Mouse (Mus musculus): Measurements from ENCODE around the gene Pde7b. TPM values are rescaled to one million over a fixed set of nuclear protein-coding genes. Genes with fewer than 3 reads are reported as not detected.

Gene Pde7b
- polyA plus RNA-seq, 1 experiment from 2014 or later: 5.2 TPM

DNA sequence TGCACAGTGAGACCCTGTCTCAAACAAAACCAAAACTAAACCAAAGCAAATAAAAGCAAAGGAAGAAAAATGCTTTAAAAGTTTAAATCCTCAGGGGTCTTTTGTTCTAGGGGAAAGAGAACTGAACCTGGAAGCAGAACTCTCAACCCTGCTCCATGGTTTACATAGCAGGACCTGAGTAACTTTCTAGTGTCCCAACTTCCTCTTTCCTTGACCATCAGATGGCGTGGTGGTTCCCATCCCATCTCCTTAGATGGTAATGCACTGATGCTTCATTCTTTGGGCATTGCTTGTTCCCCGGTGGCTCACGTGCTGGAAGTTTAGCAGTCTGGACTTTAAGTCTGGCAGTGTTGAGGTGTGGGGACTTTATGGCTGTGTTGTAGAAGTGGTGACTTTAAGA, 343.5 kb downstream of the Pde7b start:
- H3K9ac ChIP-seq (ENCODE audit: low read depth, low read length): no peak overlapping the region
- no peaks in the 10 kb centered on the region for H3K9me3 ChIP-seq (ENCODE audit: control insufficient read depth, low read length)
- H3K27me3 ChIP-seq (ENCODE audit: control insufficient read depth, insufficient read depth, low read length): no peaks in the 10 kb centered on the region
- WGBS: 73% methylated on average over 3 of the region's 3 CpGs
- no peak overlapping the region for H3K27ac ChIP-seq (ENCODE audit: low read depth, low read length)
- no peak overlapping the region for H3K4me3 ChIP-seq (ENCODE audit: low read length)
- no peak overlapping the region for H3K4me2 ChIP-seq (replicated peaks; ENCODE audit: low read depth, low read length)
- ATAC-seq (ENCODE audit: low FRiP score, low TSS enrichment): no peak
- no peaks in the 10 kb centered on the region for H3K4me1 ChIP-seq (ENCODE audit: control insufficient read depth, insufficient read depth, low read length)
- H3K36me3 ChIP-seq (ENCODE audit: control insufficient read depth, insufficient read depth, low read length): no peaks in the 10 kb centered on the region

DNA sequence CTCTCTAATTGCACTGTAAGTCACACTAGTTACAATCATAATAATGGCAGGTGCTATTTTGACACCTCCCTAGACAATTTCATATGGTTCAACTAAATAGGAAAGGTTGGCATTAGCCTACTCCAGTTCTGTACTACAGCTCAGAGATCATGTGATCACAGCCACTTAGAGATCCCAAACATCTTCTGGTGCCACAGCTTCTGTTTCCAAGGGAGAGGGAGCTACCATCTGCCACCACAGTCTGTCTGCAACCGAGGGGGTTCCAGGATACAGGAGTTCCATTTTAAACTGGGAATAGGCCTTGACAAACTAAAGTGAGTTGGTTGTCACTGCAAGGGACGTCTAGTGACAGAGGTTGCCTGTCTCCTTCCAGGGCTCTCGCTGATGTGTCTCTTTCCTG, 344.1 kb downstream of the Pde7b start:
- no peaks in the 10 kb centered on the region for H3K4me1 ChIP-seq (ENCODE audit: control insufficient read depth, insufficient read depth, low read length)
- WGBS: 86% methylated on average over 3 of the region's 3 CpGs
- no peaks in the 10 kb centered on the region for H3K36me3 ChIP-seq (ENCODE audit: control insufficient read depth, insufficient read depth, low read length)
- no peaks in the 10 kb centered on the region for H3K27me3 ChIP-seq (ENCODE audit: control insufficient read depth, insufficient read depth, low read length)
- H3K4me2 ChIP-seq (replicated peaks; ENCODE audit: low read depth, low read length): no peak overlapping the region
- no peak overlapping the region for H3K9ac ChIP-seq (ENCODE audit: low read depth, low read length)
- H3K27ac ChIP-seq (ENCODE audit: low read depth, low read length): no peak overlapping the region
- no peaks in the 10 kb centered on the region for H3K9me3 ChIP-seq (ENCODE audit: control insufficient read depth, low read length)
- ATAC-seq (ENCODE audit: low FRiP score, low TSS enrichment): no peak
- no peak overlapping the region for H3K4me3 ChIP-seq (ENCODE audit: low read length)

DNA sequence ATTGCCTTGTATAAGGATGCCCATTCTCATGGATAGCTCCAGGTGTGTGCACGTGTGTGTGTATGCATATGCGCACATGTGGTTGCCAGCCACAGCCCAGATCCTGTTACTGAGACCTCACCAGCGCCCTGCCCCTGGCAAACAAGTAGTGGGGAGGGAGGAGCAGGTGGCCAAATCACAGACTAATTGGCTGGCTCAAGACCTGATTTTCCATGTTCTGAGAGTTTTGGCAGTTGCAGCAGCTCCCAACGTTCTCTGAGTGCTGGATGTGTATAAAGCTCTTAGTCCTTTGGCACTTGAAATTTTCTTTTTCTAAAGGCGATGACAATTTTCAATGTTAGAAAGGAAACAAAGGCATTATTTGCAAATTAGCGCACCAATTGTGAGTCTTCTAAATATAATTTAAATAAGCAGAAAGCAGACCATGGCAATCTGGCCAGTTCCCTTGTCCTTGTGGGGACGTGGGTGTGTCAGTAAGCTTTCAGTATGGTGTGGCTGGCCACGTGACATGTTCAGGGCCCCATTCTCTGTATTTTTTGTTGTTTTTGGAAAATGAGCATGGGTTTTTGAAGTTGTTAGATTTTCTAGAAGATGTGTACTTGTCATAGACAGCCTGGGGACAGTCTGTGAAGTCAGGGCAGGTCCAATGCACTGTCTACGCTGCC, 345.7 kb downstream of the Pde7b start:
- WGBS: 80% methylated on average over 9 of the region's 9 CpGs

DNA sequence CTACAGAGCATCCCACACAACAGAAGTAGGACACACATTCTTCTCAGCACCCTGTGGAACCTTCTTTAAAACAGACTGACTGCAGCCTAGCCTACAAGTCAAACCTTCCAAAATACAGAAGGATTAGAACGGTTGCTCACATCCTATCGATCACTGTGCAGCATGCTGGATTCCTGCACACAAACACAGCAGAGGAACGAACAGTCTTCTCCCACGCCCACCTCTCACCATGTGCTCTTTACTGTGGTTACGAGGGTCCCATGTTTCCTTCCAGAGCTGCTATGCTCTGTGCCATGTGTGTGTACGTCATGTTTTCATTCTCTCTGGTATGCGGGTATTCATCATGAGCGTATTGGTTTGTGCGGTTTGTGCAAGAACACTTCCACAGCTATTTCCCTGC, 347.3 kb downstream of the Pde7b start:
- WGBS: 93% methylated on average over 9 of the region's 9 CpGs
- no peaks in the 10 kb centered on the region for H3K27me3 ChIP-seq (ENCODE audit: control insufficient read depth, insufficient read depth, low read length)
- H3K9ac ChIP-seq (ENCODE audit: low read depth, low read length): no peak overlapping the region
- no peak overlapping the region for H3K27ac ChIP-seq (ENCODE audit: low read depth, low read length)
- H3K9me3 ChIP-seq (ENCODE audit: control insufficient read depth, low read length): no peaks in the 10 kb centered on the region
- no peaks in the 10 kb centered on the region for H3K4me1 ChIP-seq (ENCODE audit: control insufficient read depth, insufficient read depth, low read length)
- H3K4me3 ChIP-seq (ENCODE audit: low read length): no peak overlapping the region
- no peaks in the 10 kb centered on the region for H3K36me3 ChIP-seq (ENCODE audit: control insufficient read depth, insufficient read depth, low read length)
- no peak overlapping the region for H3K4me2 ChIP-seq (replicated peaks; ENCODE audit: low read depth, low read length)
- ATAC-seq (ENCODE audit: low FRiP score, low TSS enrichment): no peak

More for the DNA sequence above, 345.7 kb downstream of the Pde7b start:
- no peaks in the 10 kb centered on the region for H3K27me3 ChIP-seq (ENCODE audit: control insufficient read depth, insufficient read depth, low read length)
- H3K36me3 ChIP-seq (ENCODE audit: control insufficient read depth, insufficient read depth, low read length): no peaks in the 10 kb centered on the region
- H3K27ac ChIP-seq (ENCODE audit: low read depth, low read length): no peak overlapping the region
- H3K4me1 ChIP-seq (ENCODE audit: control insufficient read depth, insufficient read depth, low read length): no peaks in the 10 kb centered on the region
- H3K4me2 ChIP-seq (replicated peaks; ENCODE audit: low read depth, low read length): no peak overlapping the region
- no peak overlapping the region for H3K4me3 ChIP-seq (ENCODE audit: low read length)
- ATAC-seq (ENCODE audit: low FRiP score, low TSS enrichment): no peak
- H3K9ac ChIP-seq (ENCODE audit: low read depth, low read length): no peak overlapping the region
- H3K9me3 ChIP-seq (ENCODE audit: control insufficient read depth, low read length): no peaks in the 10 kb centered on the region

DNA sequence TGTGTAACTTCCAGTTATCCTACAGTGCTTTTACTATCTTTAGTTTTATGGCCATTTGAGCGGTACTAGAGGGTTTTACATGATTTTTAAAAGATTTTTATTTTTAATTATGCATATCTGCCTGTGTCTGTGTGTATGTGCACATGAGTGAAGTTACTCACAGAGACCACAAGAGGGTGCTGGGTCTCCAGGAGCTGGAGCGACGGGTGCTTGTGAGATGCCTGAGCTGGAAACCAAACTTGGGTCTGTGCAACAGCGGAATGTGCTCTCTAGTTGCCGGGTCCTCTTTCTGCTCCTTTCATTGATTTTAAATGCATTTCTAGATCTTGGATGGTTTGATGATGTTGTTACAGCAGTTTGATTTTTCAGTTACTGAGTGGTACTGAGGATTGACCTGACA, 352.8 kb downstream of the Pde7b start:
- no peak overlapping the region for H3K9ac ChIP-seq (ENCODE audit: low read depth, low read length)
- H3K4me1 ChIP-seq (ENCODE audit: control insufficient read depth, insufficient read depth, low read length): no peaks in the 10 kb centered on the region
- no peak overlapping the region for H3K4me3 ChIP-seq (ENCODE audit: low read length)
- no peak overlapping the region for H3K4me2 ChIP-seq (replicated peaks; ENCODE audit: low read depth, low read length)
- H3K9me3 ChIP-seq (ENCODE audit: control insufficient read depth, low read length): no peaks in the 10 kb centered on the region; the same call in 1 of the 2 replicates
- no peak overlapping the region for H3K27ac ChIP-seq (ENCODE audit: low read depth, low read length)
- no peaks in the 10 kb centered on the region for H3K27me3 ChIP-seq (ENCODE audit: control insufficient read depth, insufficient read depth, low read length)
- ATAC-seq (ENCODE audit: low FRiP score, low TSS enrichment): no peak
- no peaks in the 10 kb centered on the region for H3K36me3 ChIP-seq (ENCODE audit: control insufficient read depth, insufficient read depth, low read length)
- 97% methylated on average over 5 of the region's 5 CpGs for WGBS

DNA sequence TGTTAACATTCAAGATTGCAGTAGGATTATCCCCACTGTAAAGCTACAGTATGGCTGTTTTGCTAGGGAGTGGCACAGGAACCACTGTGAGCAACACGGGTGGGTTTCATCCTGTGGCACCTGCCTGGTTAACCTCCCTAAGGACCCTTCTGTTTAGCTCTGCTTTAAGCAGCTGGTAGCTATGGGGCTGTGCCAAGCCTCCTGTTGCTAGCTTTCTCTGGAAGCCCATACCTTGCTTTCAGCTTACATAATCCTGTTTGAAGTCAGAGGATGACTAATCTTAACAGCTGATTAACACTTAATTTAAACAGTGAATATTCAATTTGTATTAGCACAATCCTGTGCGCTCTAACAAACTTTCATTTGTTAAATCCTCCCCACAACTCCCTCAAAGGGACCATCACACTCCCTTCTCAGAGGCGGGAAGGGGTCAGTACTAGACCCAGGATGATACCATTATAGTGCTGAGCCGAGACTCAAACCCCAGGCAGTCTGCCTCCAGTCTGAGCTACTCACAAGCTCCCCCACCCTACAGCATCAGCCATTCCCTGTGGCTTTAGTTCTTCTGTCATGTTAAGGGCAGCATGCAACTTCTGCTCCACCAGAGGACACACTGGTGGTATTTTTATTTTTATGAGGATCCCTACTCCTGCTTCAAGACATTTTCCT, 362.3 kb downstream of the Pde7b start:
- no peak for ATAC-seq (ENCODE audit: low FRiP score, low TSS enrichment)
- H3K27ac ChIP-seq (ENCODE audit: low read depth, low read length): no peak overlapping the region
- no peak overlapping the region for H3K4me2 ChIP-seq (replicated peaks; ENCODE audit: low read depth, low read length)
- H3K9ac ChIP-seq (ENCODE audit: low read depth, low read length): no peak overlapping the region
- H3K36me3 ChIP-seq (ENCODE audit: control insufficient read depth, insufficient read depth, low read length): peaks cover 5% of the 10 kb centered on the region; the same call in 1 of the 2 replicates
- H3K9me3 ChIP-seq (ENCODE audit: control insufficient read depth, low read length): no peaks in the 10 kb centered on the region; the same call in 1 of the 2 replicates
- WGBS: 88% methylated on average over 4 of the region's 4 CpGs
- no peaks in the 10 kb centered on the region for H3K4me1 ChIP-seq (ENCODE audit: control insufficient read depth, insufficient read depth, low read length)
- no peak overlapping the region for H3K4me3 ChIP-seq (ENCODE audit: low read length)
- H3K27me3 ChIP-seq (ENCODE audit: control insufficient read depth, insufficient read depth, low read length): no peaks in the 10 kb centered on the region

DNA sequence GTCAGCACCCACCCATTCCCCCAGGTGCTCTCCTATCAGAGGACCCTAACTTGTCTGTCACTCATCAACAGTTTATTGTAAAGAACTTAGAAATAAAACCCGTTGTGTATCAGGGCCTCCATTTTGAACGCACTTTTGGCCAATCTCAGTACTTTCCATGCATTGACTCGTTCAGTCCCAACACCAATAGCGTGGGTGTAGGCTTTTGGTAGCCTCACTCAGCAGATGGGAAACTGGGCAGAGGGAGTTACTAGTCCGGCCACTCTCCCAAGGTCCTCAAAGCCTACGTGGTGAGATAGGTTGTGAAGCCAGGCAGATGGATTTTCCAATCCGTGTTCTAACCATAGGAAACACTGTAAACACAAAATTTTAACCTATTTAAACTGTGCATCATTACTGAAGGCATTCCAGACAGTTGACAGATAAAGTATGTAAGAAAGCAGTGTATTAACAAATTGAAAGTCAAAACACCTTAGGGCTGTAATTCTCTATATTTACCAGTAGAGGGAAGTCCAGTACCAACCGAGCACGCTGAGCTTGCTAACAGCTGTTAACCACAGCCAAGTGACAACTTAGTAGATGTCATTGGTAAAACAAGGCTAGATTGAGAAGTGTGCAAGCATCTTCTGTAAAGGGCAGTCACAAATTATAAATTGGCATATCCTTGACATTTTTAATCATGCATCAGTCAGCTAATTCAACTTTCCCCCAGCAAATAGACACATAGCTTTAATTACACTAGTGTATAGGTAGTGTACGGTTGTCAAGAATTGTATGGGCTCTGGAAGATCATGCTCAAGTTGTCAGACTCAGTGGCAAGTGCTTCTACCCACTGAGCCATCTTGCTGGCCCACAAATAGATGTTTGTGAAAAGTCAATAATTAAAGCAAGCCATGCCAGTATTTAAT, 363.1 kb downstream of the Pde7b start:
- Histone ChIP-seq H3K27me3 (ENCODE audit: control insufficient read depth, insufficient read depth, low read length) (no peaks in the 10 kb centered on the region), H3K4me3 (ENCODE audit: low read length) (no peak overlapping the region), H3K27ac (ENCODE audit: low read depth, low read length) (no peak overlapping the region), H3K9ac (ENCODE audit: low read depth, low read length) (no peak overlapping the region), H3K36me3 (ENCODE audit: control insufficient read depth, insufficient read depth, low read length) (peaks cover 5% of the 10 kb centered on the region; the same call in 1 of the 2 replicates), H3K4me1 (ENCODE audit: control insufficient read depth, insufficient read depth, low read length) (no peaks in the 10 kb centered on the region), H3K4me2 (replicated peaks; ENCODE audit: low read depth, low read length) (no peak overlapping the region), H3K9me3 (ENCODE audit: control insufficient read depth, low read length) (no peaks in the 10 kb centered on the region)
- WGBS: 63% methylated on average over 10 of the region's 10 CpGs
- ATAC-seq (ENCODE audit: low FRiP score, low TSS enrichment): no peak

DNA sequence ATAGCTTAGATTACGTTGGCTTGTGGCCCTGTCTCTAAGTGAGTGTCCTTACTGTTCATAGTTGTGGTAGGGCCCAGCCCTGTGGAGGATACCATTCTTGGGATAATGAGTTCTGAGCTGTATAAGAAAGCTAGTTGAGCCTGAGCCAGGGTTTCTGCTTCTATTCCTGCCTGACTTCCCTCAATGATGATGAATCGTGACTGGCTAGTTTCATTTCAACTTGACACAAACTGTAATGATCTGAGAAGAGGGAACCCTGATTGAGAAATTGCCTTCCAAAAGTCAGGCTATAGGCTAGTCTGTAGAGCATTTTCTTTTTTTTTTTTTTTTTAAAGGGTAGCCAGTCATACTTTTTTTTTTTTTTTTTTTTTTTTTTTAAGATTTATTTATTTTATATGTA, 376.0 kb downstream of the Pde7b start:
- Histone ChIP-seq H3K4me2 (replicated peaks; ENCODE audit: low read depth, low read length) (no peak overlapping the region), H3K27ac (ENCODE audit: low read depth, low read length) (no peak overlapping the region), H3K36me3 (ENCODE audit: control insufficient read depth, insufficient read depth, low read length) (peaks cover 20% of the 10 kb centered on the region), H3K9ac (ENCODE audit: low read depth, low read length) (no peak overlapping the region), H3K27me3 (ENCODE audit: control insufficient read depth, insufficient read depth, low read length) (no peaks in the 10 kb centered on the region), H3K9me3 (ENCODE audit: control insufficient read depth, low read length) (no peaks in the 10 kb centered on the region), H3K4me3 (ENCODE audit: low read length) (no peak overlapping the region), H3K4me1 (ENCODE audit: control insufficient read depth, insufficient read depth, low read length) (no peaks in the 10 kb centered on the region)
- ATAC-seq (ENCODE audit: low FRiP score, low TSS enrichment): no peak
- WGBS: 90% methylated on average over 2 of the region's 2 CpGs

Measured in kidney, embryonic 14.5 days (tissue).